Mouse (Mus musculus): Measurements from ENCODE around the gene Tnnt3. TPM values are rescaled to one million over a fixed set of nuclear protein-coding genes. Genes with fewer than 3 reads are reported as not detected.
A peak's percentile ranks its signal among the peaks of the same experiment; 100 is the strongest.

The Tnnt3 gene
- polyA plus RNA-seq, 1 experiment from 2014 or later, result 1.0 TPM

DNA sequence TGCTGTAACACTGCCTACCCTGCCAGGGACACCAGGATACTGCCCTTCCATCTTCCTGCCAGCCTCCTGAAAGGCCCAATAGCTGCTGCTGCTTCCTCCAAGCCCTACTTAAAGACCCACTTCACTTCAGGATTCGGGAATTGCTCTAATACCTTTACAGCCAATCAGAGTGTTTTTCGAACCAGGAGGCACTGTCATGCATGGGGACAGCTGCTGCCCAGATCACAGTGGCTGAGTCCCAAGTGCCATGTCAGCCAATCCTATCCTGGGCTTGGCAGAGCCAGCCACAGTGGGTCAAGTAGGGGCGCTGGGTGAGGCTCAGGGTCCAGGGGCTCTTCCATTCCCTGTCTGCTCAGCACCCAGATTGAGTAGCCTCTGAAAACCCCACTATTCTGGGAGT, 2.5 kb upstream of the Tnnt3 start:
- ATAC-seq, result no peak
- H3K9me3 ChIP-seq, result no peaks in the 10 kb centered on the region
- 76% methylated on average over 3 of the region's 3 CpGs for WGBS
- H3K4me1 ChIP-seq (replicated peaks), result no peaks in the 10 kb centered on the region
- H3K4me3 ChIP-seq (replicated peaks), result no peak overlapping the region
- no peak overlapping the region for H3K9ac ChIP-seq (replicated peaks)
- no peaks in the 10 kb centered on the region for H3K27me3 ChIP-seq
- no peak overlapping the region for H3K4me2 ChIP-seq (replicated peaks)
- H3K27ac ChIP-seq, result no peak overlapping the region
- H3K36me3 ChIP-seq, result no peaks in the 10 kb centered on the region

DNA sequence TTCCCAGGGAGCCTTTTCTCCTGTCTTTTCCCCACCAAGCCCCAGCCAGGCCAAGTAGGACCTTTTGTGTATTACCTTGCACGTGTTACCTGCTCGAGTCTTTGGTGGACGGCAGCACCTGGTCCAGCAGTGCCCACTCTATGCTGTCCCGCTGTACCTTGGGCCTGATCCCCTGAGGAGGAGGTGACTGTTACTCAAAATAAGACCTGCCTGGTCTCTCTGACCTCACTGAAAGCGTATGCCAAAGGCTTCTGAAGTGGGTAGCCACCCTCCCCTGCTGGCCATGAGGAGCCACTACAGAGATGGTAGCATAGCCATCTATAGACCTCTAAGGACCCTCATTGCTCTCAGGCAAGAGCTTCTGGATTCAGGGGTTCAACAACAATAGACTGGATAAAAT, 1.8 kb upstream of the Tnnt3 start:
- WGBS, result 87% methylated on average over 5 of the region's 5 CpGs
- no peak overlapping the region for H3K9ac ChIP-seq (replicated peaks)
- no peaks in the 10 kb centered on the region for H3K27me3 ChIP-seq

DNA sequence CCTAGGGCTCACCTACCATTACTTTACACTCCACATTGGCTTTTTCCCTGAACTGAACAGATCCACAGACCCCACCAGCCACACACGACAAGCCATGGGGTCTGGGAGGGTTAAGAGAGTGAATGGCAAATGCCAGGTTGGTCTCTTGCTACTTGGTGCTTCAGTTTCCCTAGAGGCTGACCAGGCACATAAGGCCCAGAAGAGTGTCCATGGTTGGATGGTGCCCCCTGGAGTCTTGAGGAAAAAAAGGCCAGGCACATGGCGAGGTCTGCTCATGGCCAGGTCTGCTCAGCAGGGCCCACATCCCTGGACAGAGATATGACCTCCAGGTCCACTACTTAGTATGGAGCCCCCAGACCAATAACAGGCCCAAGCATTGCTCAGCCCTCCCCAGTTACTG, 861 bp upstream of the Tnnt3 start:
- H3K9me3 ChIP-seq, result no peaks in the 10 kb centered on the region
- H3K27ac ChIP-seq, result no peak overlapping the region
- no peak for ATAC-seq
- no peak overlapping the region for H3K4me3 ChIP-seq (replicated peaks)
- 91% methylated on average over 2 of the region's 2 CpGs for WGBS
- H3K9ac ChIP-seq (replicated peaks), result no peak overlapping the region
- no peaks in the 10 kb centered on the region for H3K4me1 ChIP-seq (replicated peaks)
- H3K27me3 ChIP-seq, result no peaks in the 10 kb centered on the region
- H3K4me2 ChIP-seq (replicated peaks), result no peak overlapping the region
- H3K36me3 ChIP-seq, result no peaks in the 10 kb centered on the region

More for the DNA sequence above, 1.8 kb upstream of the Tnnt3 start:
- Histone ChIP-seq H3K4me3 (replicated peaks) (no peak overlapping the region), H3K9me3 (no peaks in the 10 kb centered on the region), H3K36me3 (no peaks in the 10 kb centered on the region), H3K4me2 (replicated peaks) (no peak overlapping the region), H3K27ac (no peak overlapping the region), H3K4me1 (replicated peaks) (no peaks in the 10 kb centered on the region)
- no peak for ATAC-seq

DNA sequence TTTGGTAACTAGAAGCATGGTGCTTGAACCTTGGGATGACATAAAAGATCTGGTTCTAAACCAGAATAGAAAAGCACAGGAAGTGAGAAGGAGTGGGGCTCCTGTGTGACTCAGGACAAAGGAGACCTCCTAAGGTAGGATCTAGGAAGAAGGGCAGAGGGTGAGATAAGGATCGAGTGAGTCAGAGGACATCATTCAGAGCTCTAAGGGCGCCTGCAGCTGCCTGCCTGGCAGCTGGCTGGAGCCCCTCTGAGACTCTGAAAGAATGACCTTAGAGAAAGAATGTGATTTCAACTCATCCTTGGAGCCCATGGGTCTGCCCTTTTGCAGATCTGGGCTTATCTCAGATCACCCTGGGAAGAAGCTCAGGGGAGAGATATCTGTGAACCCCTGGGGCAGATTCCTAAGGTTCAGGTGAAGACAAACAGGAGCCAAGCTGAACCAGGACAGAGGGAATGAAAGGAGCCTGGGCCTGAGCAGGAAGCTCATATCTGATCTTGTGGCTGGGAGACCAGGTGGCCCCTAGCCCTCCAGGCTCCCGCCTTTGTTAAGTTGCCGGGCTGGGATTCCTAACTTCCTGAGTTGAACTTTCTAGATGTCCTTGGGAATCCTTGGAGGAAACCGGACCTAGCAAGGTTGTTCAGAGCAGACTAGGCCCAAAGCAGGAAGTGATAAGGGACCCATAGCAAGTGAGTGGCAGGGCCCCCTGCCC, 530 bp downstream of the Tnnt3 start:
- no peaks in the 10 kb centered on the region for H3K4me1 ChIP-seq (replicated peaks)
- no peak overlapping the region for H3K27ac ChIP-seq
- no peak overlapping the region for H3K4me3 ChIP-seq (replicated peaks)
- H3K36me3 ChIP-seq, result no peaks in the 10 kb centered on the region
- H3K4me2 ChIP-seq (replicated peaks), result no peak overlapping the region
- ATAC-seq, result no peak
- WGBS, result 79% methylated on average over 5 of the region's 5 CpGs
- no peak overlapping the region for H3K9ac ChIP-seq (replicated peaks)
- no peaks in the 10 kb centered on the region; the same call in 1 of the 2 replicates for H3K27me3 ChIP-seq
- no peaks in the 10 kb centered on the region for H3K9me3 ChIP-seq

DNA sequence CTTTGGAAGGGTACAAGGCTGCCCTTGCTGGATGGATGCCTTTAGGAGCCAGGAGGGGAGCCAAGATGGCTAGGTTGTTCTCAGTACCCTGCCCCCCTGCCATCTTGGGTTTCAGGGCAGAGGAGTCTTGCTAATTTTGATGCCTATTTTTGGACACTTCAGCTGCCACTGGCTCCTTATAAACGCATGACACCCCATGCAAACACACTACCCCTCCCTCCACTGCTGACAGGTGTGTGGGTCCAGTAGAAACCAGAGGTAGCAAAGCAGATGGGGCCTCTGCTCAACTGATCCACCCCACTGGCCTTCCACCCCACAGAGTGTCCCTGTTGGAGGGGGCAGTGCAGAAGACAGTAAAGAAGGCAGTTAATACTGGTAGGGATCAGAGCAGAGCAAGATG, 1.4 kb downstream of the Tnnt3 start:
- Histone ChIP-seq H3K4me1 (replicated peaks) (no peaks in the 10 kb centered on the region), H3K9me3 (no peaks in the 10 kb centered on the region), H3K27me3 (no peaks in the 10 kb centered on the region; the same call in 1 of the 2 replicates), H3K4me2 (replicated peaks) (no peak overlapping the region), H3K4me3 (replicated peaks) (no peak overlapping the region), H3K27ac (no peak overlapping the region), H3K36me3 (no peaks in the 10 kb centered on the region), H3K9ac (replicated peaks) (no peak overlapping the region)
- WGBS, result 91% methylated on average over 1 of the region's 1 CpGs
- no peak for ATAC-seq

DNA sequence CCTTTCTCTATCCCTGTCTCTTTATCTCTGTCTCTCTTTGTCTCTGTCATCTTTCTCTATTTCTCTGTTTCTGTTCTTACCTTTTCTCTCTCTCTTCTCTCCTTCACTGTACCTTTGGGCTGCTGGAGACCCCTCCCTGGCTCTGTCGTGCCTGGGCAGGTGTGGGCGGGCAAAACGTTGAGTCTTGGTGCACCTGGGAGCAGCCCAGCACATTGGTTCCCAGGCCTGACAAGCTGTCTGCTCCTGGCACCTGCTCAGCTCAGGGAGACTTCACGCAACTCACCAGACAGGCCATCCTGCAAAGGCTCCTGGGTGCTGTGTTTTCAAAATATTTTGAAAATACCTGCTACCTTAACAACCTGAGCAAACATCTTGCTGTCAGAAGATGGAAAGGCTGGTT, 4.6 kb downstream of the Tnnt3 start:
- 76% methylated on average over 4 of the region's 4 CpGs for WGBS
- Histone ChIP-seq H3K9ac (replicated peaks) (no peak overlapping the region), H3K4me3 (replicated peaks) (no peak overlapping the region), H3K27ac (no peak overlapping the region), H3K4me2 (replicated peaks) (no peak overlapping the region), H3K36me3 (no peaks in the 10 kb centered on the region), H3K4me1 (replicated peaks) (peaks cover 14% of the 10 kb centered on the region), H3K9me3 (no peaks in the 10 kb centered on the region), H3K27me3 (no peaks in the 10 kb centered on the region; the same call in 1 of the 2 replicates)
- no peak for ATAC-seq

DNA sequence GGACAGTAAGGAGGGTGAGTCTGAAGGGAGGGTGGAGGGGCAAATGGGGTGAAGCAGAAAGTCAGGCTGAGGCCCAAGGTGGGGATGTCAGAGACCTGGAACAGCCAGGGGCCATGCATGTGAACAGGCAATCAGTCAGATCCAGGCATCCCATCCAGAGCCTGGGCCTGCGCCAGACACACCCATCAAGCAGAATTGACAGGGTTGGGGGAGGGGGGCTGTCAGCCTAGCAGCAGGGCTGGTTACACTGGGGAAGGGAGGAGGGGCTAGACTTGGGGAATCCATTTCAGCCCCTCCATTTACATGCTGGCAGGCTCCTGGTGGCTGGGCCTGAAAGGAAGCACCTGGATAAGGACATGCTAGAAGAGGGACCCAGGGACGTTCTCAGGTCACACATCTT, 7.3 kb downstream of the Tnnt3 start:
- no peaks in the 10 kb centered on the region for H3K9me3 ChIP-seq
- no peak overlapping the region for H3K27ac ChIP-seq
- ATAC-seq, result peak; percentile 75
- H3K4me1 ChIP-seq (replicated peaks), result peaks cover 26% of the 10 kb centered on the region
- H3K4me3 ChIP-seq (replicated peaks), result no peak overlapping the region
- no peaks in the 10 kb centered on the region; the same call in 1 of the 2 replicates for H3K27me3 ChIP-seq
- WGBS, result 13% methylated on average over 2 of the region's 2 CpGs
- no peak overlapping the region for H3K4me2 ChIP-seq (replicated peaks)
- H3K36me3 ChIP-seq, result no peaks in the 10 kb centered on the region
- no peak overlapping the region for H3K9ac ChIP-seq (replicated peaks)

DNA sequence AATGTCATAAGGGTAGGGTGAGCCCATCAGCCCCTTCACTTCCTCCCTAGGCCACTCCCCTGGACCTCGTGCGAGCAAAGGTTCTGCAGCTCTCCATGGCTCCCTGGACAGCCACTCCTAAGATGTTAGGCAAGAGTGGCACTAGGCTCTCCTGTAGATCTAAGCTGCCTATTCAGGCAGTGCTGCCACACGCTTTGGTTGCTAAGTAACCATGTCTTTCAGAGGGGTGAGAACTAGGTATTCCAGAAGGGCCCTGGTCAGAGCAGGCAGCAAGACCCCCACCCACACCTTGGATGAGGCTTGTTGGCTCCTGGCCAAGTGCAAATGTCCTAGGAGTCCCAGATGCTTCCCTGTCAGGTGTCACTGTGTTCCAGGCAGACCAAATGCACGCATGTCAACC, 7.9 kb downstream of the Tnnt3 start:
- WGBS, result 17% methylated on average over 4 of the region's 4 CpGs
- peak; percentile 77 for ATAC-seq
- H3K27me3 ChIP-seq, result no peaks in the 10 kb centered on the region; the same call in 1 of the 2 replicates
- H3K27ac ChIP-seq, result no peak overlapping the region; the same call in 1 of the 2 replicates
- no peak overlapping the region for H3K4me2 ChIP-seq (replicated peaks)
- peaks cover 26% of the 10 kb centered on the region for H3K4me1 ChIP-seq (replicated peaks)
- no peak overlapping the region for H3K4me3 ChIP-seq (replicated peaks)
- no peak overlapping the region for H3K9ac ChIP-seq (replicated peaks)
- H3K36me3 ChIP-seq, result no peaks in the 10 kb centered on the region
- H3K9me3 ChIP-seq, result no peaks in the 10 kb centered on the region

DNA sequence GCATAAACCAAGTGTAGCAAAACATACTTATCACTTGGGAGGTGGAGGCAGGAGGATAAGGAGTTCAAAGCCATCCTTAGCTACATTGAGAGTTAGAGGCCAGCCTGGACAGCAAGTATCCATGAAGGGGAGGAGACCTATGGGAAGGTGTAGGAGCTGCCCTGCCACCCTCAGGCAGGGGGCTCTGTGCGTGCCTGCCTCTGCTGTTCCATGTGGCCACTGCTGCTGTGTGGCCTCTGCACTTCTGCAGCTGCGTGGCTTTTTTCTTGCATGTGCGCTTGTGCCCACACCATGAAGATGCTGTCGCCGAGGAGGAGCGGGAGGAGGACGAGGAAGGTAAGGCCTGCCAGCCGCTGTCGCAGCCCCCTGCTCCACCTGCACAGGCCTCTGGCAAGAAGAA, 8.8 kb downstream of the Tnnt3 start:
- Histone ChIP-seq H3K27ac (no peak overlapping the region), H3K36me3 (no peaks in the 10 kb centered on the region), H3K4me1 (replicated peaks) (peaks cover 26% of the 10 kb centered on the region), H3K4me3 (replicated peaks) (no peak overlapping the region), H3K4me2 (replicated peaks) (no peak overlapping the region), H3K9ac (replicated peaks) (no peak overlapping the region), H3K27me3 (no peaks in the 10 kb centered on the region; the same call in 1 of the 2 replicates), H3K9me3 (no peaks in the 10 kb centered on the region)
- 94% methylated on average over 9 of the region's 9 CpGs for WGBS
- no peak for ATAC-seq

DNA sequence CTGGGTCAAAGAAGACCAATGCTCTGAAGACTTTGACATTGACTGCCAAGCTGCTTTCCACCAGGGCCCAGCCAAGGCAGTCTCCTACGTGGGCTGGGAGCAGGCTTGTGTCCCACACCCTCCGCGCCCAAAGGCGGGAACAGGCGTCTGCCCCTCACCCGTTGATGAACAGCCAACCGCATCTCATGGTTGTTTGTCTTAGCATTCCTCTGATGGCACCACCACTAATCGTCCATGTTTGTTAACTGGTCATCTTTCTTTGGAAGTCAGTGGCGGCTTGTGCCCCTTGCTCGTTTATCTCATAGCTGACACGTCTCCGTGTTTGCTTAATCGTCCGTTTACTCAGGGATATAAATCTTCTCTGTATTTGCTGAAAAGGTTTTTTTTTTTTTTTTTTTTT, 10.9 kb downstream of the Tnnt3 start:
- 40% methylated on average over 14 of the region's 14 CpGs for WGBS
- Histone ChIP-seq H3K9me3 (no peaks in the 10 kb centered on the region), H3K36me3 (no peaks in the 10 kb centered on the region), H3K4me2 (replicated peaks) (no peak overlapping the region), H3K9ac (replicated peaks) (no peak overlapping the region), H3K4me1 (replicated peaks) (peaks cover 26% of the 10 kb centered on the region), H3K27ac (peak overlapping the region; percentile 72), H3K27me3 (no peaks in the 10 kb centered on the region), H3K4me3 (replicated peaks) (no peak overlapping the region)
- ATAC-seq, result no peak

DNA sequence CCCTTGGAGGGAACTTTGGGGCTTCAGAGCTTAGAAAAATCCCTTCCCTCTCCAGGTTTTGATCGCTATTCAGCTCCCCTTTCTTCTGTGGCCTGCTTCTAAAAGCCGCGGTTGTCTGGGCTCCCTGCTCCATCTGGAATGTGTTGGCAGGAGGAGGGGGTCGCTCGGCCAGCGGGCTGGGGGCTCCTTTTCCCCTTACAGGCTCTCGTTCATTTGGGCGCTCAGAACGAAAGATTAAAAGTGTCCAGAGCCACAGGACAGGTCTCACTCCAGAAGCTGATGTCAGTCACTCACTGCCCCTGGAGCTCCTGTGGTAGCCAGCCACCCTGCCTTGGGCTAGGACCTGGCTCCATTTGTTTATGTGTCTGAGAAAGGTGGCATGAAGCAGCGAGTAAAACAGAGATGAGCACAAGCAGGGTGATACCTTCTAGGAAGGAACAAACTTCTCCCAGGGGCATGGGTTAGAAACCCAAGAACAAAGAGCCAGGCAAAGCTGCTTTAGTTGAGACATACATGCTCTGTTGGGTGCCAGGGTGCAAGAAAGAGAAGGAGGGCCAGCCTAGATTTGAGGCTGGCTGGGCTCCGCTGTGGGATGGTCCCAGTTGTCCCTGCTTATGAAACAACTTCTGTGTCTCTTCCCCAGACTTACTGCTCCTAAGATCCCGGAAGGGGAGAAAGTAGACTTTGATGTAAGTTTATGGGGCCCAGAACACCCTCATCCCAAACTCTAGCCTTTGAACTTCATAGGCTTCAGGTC, 11.6 kb downstream of the Tnnt3 start:
- no peak for ATAC-seq
- Histone ChIP-seq H3K9me3 (no peaks in the 10 kb centered on the region), H3K36me3 (no peaks in the 10 kb centered on the region), H3K4me2 (replicated peaks) (no peak overlapping the region), H3K4me1 (replicated peaks) (peaks cover 26% of the 10 kb centered on the region), H3K4me3 (replicated peaks) (no peak overlapping the region), H3K27me3 (no peaks in the 10 kb centered on the region), H3K9ac (replicated peaks) (no peak overlapping the region), H3K27ac (peak overlapping the region; percentile 72)
- 14% methylated on average over 12 of the region's 12 CpGs for WGBS

DNA sequence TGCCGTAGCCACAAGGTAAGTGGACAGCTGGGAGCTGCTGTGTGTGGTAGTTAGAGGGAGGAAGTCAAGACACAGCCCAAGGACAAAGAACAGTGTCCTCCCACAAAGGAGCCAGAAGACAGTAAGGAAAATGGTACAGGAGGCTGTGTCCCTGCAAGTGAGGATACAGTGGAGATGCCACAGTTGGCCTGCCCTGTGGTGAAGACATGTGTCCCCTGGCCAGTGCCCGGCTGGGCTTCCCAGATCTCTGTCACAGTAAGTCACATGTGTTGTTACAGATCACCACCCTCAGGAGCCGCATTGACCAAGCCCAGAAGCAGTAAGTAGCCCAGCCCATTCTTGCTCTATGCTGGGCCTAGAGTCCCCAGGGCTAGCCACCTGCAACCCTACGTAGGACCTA, 15.4 kb downstream of the Tnnt3 start:
- no peak for ATAC-seq
- no peak overlapping the region for H3K4me2 ChIP-seq (replicated peaks)
- no peaks in the 10 kb centered on the region for H3K27me3 ChIP-seq
- no peak overlapping the region for H3K9ac ChIP-seq (replicated peaks)
- peaks cover 24% of the 10 kb centered on the region for H3K4me1 ChIP-seq (replicated peaks)
- WGBS, result 92% methylated on average over 4 of the region's 4 CpGs
- H3K4me3 ChIP-seq (replicated peaks), result no peak overlapping the region
- H3K9me3 ChIP-seq, result no peaks in the 10 kb centered on the region
- H3K27ac ChIP-seq, result no peak overlapping the region
- H3K36me3 ChIP-seq, result no peaks in the 10 kb centered on the region

Measured in midbrain, embryonic 13.5 days (tissue).